Mouse (Mus musculus) cerebellum, adult 2 months (tissue): ENCODE measurements around the gene Thsd7a. TPM values are rescaled to one million over a fixed set of nuclear protein-coding genes. Genes with fewer than 3 reads are reported as not detected.

Experiments used
- DNase-seq, 2 experiments: peaks; one replicate each; pipeline ENCODE4 v3.0.0; 2021
- H3K27ac ChIP-seq: fragments of 200-500 bp; 2 replicates; pipeline ENCODE4 v1.5.1; 2012; ENCODE audit warnings: low read length, control low read depth, inconsistent platforms; ENCODE audit not compliant: insufficient read depth
- H3K27me3 ChIP-seq: fragments of 200-500 bp; 2 replicates; pipeline ENCODE4 v1.6.1; 2012; ENCODE audit warnings: inconsistent platforms, mild to moderate bottlenecking, low read length, moderate library complexity; ENCODE audit not compliant: control insufficient read depth, insufficient read depth
- H3K4me1 ChIP-seq: fragments of 200-500 bp; 2 replicates; pipeline ENCODE4 v1.6.1; 2011; ENCODE audit warnings: low read length; ENCODE audit not compliant: control insufficient read depth, insufficient read depth
- H3K4me3 ChIP-seq: fragments of 200-500 bp; replicated peaks from 2 replicates; pipeline ENCODE3; 2011; ENCODE audit warnings: mild to moderate bottlenecking, low read depth, low read length, control low read depth; ENCODE audit not compliant: insufficient read depth
- CTCF ChIP-seq: fragments of 200-500 bp; IDR thresholded peaks from 2 replicates; pipeline ENCODE4 v1.5.1; 2011; ENCODE audit warnings: low read depth, mild to moderate bottlenecking, control low read depth, low read length, moderate library complexity, borderline replicate concordance; ENCODE audit not compliant: insufficient read depth
- POLR2A ChIP-seq: fragments of 200-500 bp; IDR thresholded peaks from 2 replicates; pipeline ENCODE4 v1.6.1; 2011; ENCODE audit warnings: low read length, control low read depth, borderline replicate concordance; ENCODE audit not compliant: insufficient read depth
- WGBS: fragments of 180-500 bp; shearing (Covaris S2); methylation state at CpG from one replicate; pipeline ENCODE4 v1.1.7; 2018; 5-methylcytosine and 5-hydroxymethylcytosine counted together
- polyA plus RNA-seq: library from polyadenylated mRNA; depleted of rRNA; stranded (reverse); fragments of >200 nt; gene quantifications from 2 replicates; pipeline ENCODE4 v1.2.3, GENCODE M21; 2012

The Thsd7a gene
- polyA plus RNA-seq, 1 experiment = 10.4 TPM

- TF ChIP-seq POLR2A (no peak), CTCF (no peak)
- Histone ChIP-seq H3K4me3 (no peak overlapping the region), H3K4me1 (no peaks in the 10 kb centered on the region), H3K27me3 (no peaks in the 10 kb centered on the region), H3K27ac (no peak overlapping the region)
- no peak for DNase-seq
- 94% methylated on average over 8 of the region's 8 CpGs for WGBS
Measured at GRCm38 (mm10) chr6:12397776-12398522, 351.3 kb downstream of the Thsd7a start.

- no peak for DNase-seq
- Histone ChIP-seq H3K4me3 (no peak overlapping the region), H3K27ac (no peak overlapping the region), H3K4me1 (no peaks in the 10 kb centered on the region), H3K27me3 (no peaks in the 10 kb centered on the region)
- TF ChIP-seq POLR2A (no peak), CTCF (no peak)
- 79% methylated on average over 2 of the region's 2 CpGs for WGBS
Measured at GRCm38 (mm10) chr6:12393574-12394380, 355.4 kb downstream of the Thsd7a start.

GRCm38 (mm10) chr6:12386731-12387130 is 362.5 kb downstream of the Thsd7a start:
- Histone ChIP-seq H3K4me1 (no peaks in the 10 kb centered on the region), H3K27me3 (no peaks in the 10 kb centered on the region), H3K4me3 (no peak overlapping the region), H3K27ac (no peak overlapping the region)
- no peak for DNase-seq
- 72% methylated on average over 1 of the region's 1 CpGs for WGBS
- TF ChIP-seq POLR2A (no peak), CTCF (no peak)

GRCm38 (mm10) chr6:12385591-12385990 is 363.6 kb downstream of the Thsd7a start:
- no peak for DNase-seq

GRCm38 (mm10) chr6:12381136-12381778 is 368.0 kb downstream of the Thsd7a start:
- no peaks in the 10 kb centered on the region for H3K4me1 ChIP-seq
- 18% methylated on average over 6 of the region's 6 CpGs for whole genome bisulfite sequencing
- no peaks in the 10 kb centered on the region for H3K27me3 ChIP-seq
- DNase-seq = peak; percentile 92 to 93
- no peak overlapping the region for H3K27ac ChIP-seq
- TF ChIP-seq POLR2A = no peak
- no peak for TF ChIP-seq CTCF
- no peak overlapping the region for H3K4me3 ChIP-seq

More at GRCm38 (mm10) chr6:12385591-12385990, 363.6 kb downstream of the Thsd7a start:
- WGBS = 97% methylated on average over 3 of the region's 3 CpGs
- no peak overlapping the region for H3K4me3 ChIP-seq
- no peaks in the 10 kb centered on the region for H3K27me3 ChIP-seq
- H3K4me1 ChIP-seq = no peaks in the 10 kb centered on the region
- H3K27ac ChIP-seq = no peak overlapping the region
- no peak for TF ChIP-seq CTCF
- no peak for TF ChIP-seq POLR2A

- Histone ChIP-seq H3K4me1 (no peaks in the 10 kb centered on the region), H3K27me3 (no peaks in the 10 kb centered on the region), H3K4me3 (no peak overlapping the region), H3K27ac (no peak overlapping the region)
- no peak for DNase-seq
- TF ChIP-seq POLR2A (no peak), CTCF (no peak)
- 21% methylated on average over 2 of the region's 2 CpGs for WGBS
Measured at GRCm38 (mm10) chr6:12380717-12381116, 368.5 kb downstream of the Thsd7a start.

GRCm38 (mm10) chr6:12358737-12359136 is 390.5 kb downstream of the Thsd7a start:
- TF ChIP-seq POLR2A (no peak), CTCF (no peak)
- Histone ChIP-seq H3K4me1 (no peaks in the 10 kb centered on the region), H3K27me3 (no peaks in the 10 kb centered on the region), H3K4me3 (no peak overlapping the region), H3K27ac (no peak overlapping the region)
- no peak for DNase-seq
- WGBS = 75% methylated on average over 2 of the region's 2 CpGs
